Mouse (Mus musculus) heart, embryonic 14.5 days (tissue): ENCODE data around the gene Pgr. TPM values are rescaled to one million over a fixed set of nuclear protein-coding genes. Genes with fewer than 3 reads are reported as not detected.

Source experiments
- ATAC-seq: fragments of 200-750 bp; cut with Nextera tagmentation; 2 replicates; pipeline ENCODE4 v1.8.0; 2017; ENCODE audit warnings: low read depth, moderate TSS enrichment; ENCODE audit not compliant: insufficient number of reproducible peaks, insufficient read depth, low FRiP score
- H3K27ac ChIP-seq, 2 experiments: fragments of 200-500 bp in 1 of 2; fragments of 300-500 bp in 1 of 2; sonication (generic) in 1 of 2; replicated peaks in 1 of 2; 2 replicates each; pipeline ENCODE4 v1.5.1; 2012 to 2014; ENCODE audit warnings: low read depth in 2 of 2, low read length in 2 of 2, control low read depth in 1 of 2, mild to moderate bottlenecking in 1 of 2, mixed read lengths in 1 of 2; ENCODE audit not compliant: control insufficient read depth in 1 of 2, insufficient read depth in 1 of 2
- H3K27me3 ChIP-seq: fragments of 300-500 bp; sonication (generic); 2 replicates; pipeline ENCODE4 v1.6.1; 2014; ENCODE audit warnings: mild to moderate bottlenecking, low read length, control low read depth; ENCODE audit not compliant: control insufficient read depth, insufficient read depth
- H3K36me3 ChIP-seq: fragments of 300-500 bp; sonication (generic); 2 replicates; pipeline ENCODE4 v1.6.1; 2014; ENCODE audit warnings: mild to moderate bottlenecking, control low read depth, low read length, mixed read lengths; ENCODE audit not compliant: control insufficient read depth, insufficient read depth
- H3K4me1 ChIP-seq, 2 experiments: fragments of 200-500 bp in 1 of 2; fragments of 300-500 bp in 1 of 2; sonication (generic) in 1 of 2; 2 replicates each; pipeline ENCODE4 v1.6.1; 2012 to 2014; ENCODE audit warnings: low read length in 2 of 2, control low read depth in 1 of 2, mixed read lengths in 1 of 2; ENCODE audit not compliant: control insufficient read depth in 2 of 2, insufficient read depth in 2 of 2
- H3K4me2 ChIP-seq: fragments of 300-500 bp; sonication (generic); 2 replicates; pipeline ENCODE4 v1.6.1; 2014; ENCODE audit warnings: mild to moderate bottlenecking, low read length
- H3K4me3 ChIP-seq, 2 experiments: fragments of 200-500 bp in 1 of 2; fragments of 300-500 bp in 1 of 2; sonication (generic) in 1 of 2; 2 replicates each; pipeline ENCODE4 v1.5.1; 2012 to 2014; ENCODE audit warnings: low read length in 2 of 2, mild to moderate bottlenecking in 2 of 2, control low read depth in 1 of 2, low read depth in 1 of 2, moderate library complexity in 1 of 2; ENCODE audit not compliant: control insufficient read depth in 1 of 2, insufficient read depth in 1 of 2
- H3K9ac ChIP-seq: fragments of 300-500 bp; sonication (generic); 2 replicates; pipeline ENCODE4 v1.6.1; 2014; ENCODE audit warnings: mild to moderate bottlenecking, low read length
- H3K9me3 ChIP-seq: fragments of 300-500 bp; sonication (generic); 2 replicates; pipeline ENCODE4 v1.6.1; 2016; ENCODE audit warnings: low read length, control low read depth; ENCODE audit not compliant: control insufficient read depth
- WGBS: fragments of 180-500 bp; shearing (Covaris S2); extraction: QIAGEN DNeasy Blood & Tissue Kit; methylation state at CpG from one replicate; pipeline ENCODE4 v1.1.7; 2014; 5-methylcytosine and 5-hydroxymethylcytosine counted together
- polyA plus RNA-seq: library from polyadenylated mRNA; unstranded; fragments of >200 nt; fragmentation: Nextera tagmentation; extraction: Ambion mirVana; gene quantifications from 2 replicates; pipeline ENCODE4 v1.2.1, GENCODE M21; 2014

The Pgr gene
- 0.04 and 0.09 TPM in 2 replicates for polyA plus RNA-seq

- Histone ChIP-seq H3K4me1 (peaks cover 4 to 21% of the 10 kb centered on the region in 2 experiments; a peak in 2 of 4 replicates), H3K9me3 (no peaks in the 10 kb centered on the region), H3K9ac (0 out of 2 replicates have a peak within 1 kb of the TSS, but pooled peaks have one; percentile 2), H3K27ac (no peak within 1 kb of the TSS), H3K27me3 (peaks cover 54% of the 10 kb centered on the region), H3K4me2 (peak within 1 kb of the TSS; percentile 92), H3K36me3 (no peaks in the 10 kb centered on the region), H3K4me3 (peak within 1 kb of the TSS; percentile 51 to 52)
- ATAC-seq: no peak
- 2% methylated on average over 16 of the region's 16 CpGs for WGBS
These were observed at the start of gene Pgr for GRCm38 (mm10) chr9:8899616-8900202. Pgr (plus strand) TSS chr9:8899833.

- 88% methylated on average over 2 of the region's 2 CpGs for WGBS
- Histone ChIP-seq H3K27ac (no peak overlapping the region), H3K9me3 (no peaks in the 10 kb centered on the region), H3K4me1 (no peaks in the 10 kb centered on the region), H3K27me3 (no peaks in the 10 kb centered on the region), H3K4me2 (no peak overlapping the region), H3K36me3 (no peaks in the 10 kb centered on the region), H3K9ac (no peak overlapping the region), H3K4me3 (no peak overlapping the region)
- ATAC-seq: no peak
These were observed 42.2 kb upstream of the Pgr start for GRCm38 (mm10) chr9:8857455-8857854.

GRCm38 (mm10) chr9:8868511-8868910 is 31.1 kb upstream of the Pgr start:
- H3K4me1 ChIP-seq: no peaks in the 10 kb centered on the region
- H3K4me2 ChIP-seq: no peak overlapping the region
- H3K27me3 ChIP-seq: no peaks in the 10 kb centered on the region
- no peak overlapping the region for H3K27ac ChIP-seq
- no peak overlapping the region for H3K4me3 ChIP-seq
- no peaks in the 10 kb centered on the region for H3K36me3 ChIP-seq
- no peak for ATAC-seq
- H3K9me3 ChIP-seq: no peaks in the 10 kb centered on the region
- WGBS: 73% methylated on average over 2 of the region's 2 CpGs
- no peak overlapping the region for H3K9ac ChIP-seq

GRCm38 (mm10) chr9:8895205-8895604 is 4.4 kb upstream of the Pgr start:
- Histone ChIP-seq H3K36me3 (no peaks in the 10 kb centered on the region), H3K4me2 (no peak overlapping the region), H3K4me3 (no peak overlapping the region), H3K27me3 (peaks cover 18% of the 10 kb centered on the region), H3K9me3 (no peaks in the 10 kb centered on the region), H3K27ac (no peak overlapping the region), H3K9ac (no peak overlapping the region), H3K4me1 (peaks cover 3 to 5% of the 10 kb centered on the region in 2 experiments; a peak in 2 of 4 replicates)
- no peak for ATAC-seq
- WGBS: 62% methylated on average over 5 of the region's 5 CpGs

- Histone ChIP-seq H3K9ac (0 out of 2 replicates have a peak overlapping the region, but pooled peaks have one; percentile 2), H3K4me3 (peak overlapping the region; percentile 51 to 52), H3K4me1 (peaks cover 4 to 21% of the 10 kb centered on the region in 2 experiments; a peak in 2 of 4 replicates), H3K36me3 (no peaks in the 10 kb centered on the region), H3K27me3 (peaks cover 54% of the 10 kb centered on the region), H3K4me2 (peak overlapping the region; percentile 92), H3K9me3 (no peaks in the 10 kb centered on the region), H3K27ac (no peak overlapping the region)
- WGBS: under 1% methylated on average over 41 of the region's 41 CpGs
- 0 out of 2 replicates have a peak, but pooled peaks have one; percentile 28 for ATAC-seq
These were observed 775 bp downstream of the Pgr start for GRCm38 (mm10) chr9:8900203-8901012.

GRCm38 (mm10) chr9:8901013-8901646 is 1.5 kb downstream of the Pgr start:
- peak overlapping the region; percentile 51 to 52 for H3K4me3 ChIP-seq
- peaks cover 4 to 21% of the 10 kb centered on the region in 2 experiments; a peak in 2 of 4 replicates for H3K4me1 ChIP-seq
- H3K27ac ChIP-seq: no peak overlapping the region
- H3K9ac ChIP-seq: peak overlapping the region; percentile 52
- H3K4me2 ChIP-seq: peak overlapping the region; percentile 92
- no peaks in the 10 kb centered on the region for H3K9me3 ChIP-seq
- WGBS: 0% methylated on average over 36 of the region's 36 CpGs
- ATAC-seq: peak; percentile 18; the same call in 1 of the 2 replicates
- H3K36me3 ChIP-seq: no peaks in the 10 kb centered on the region
- H3K27me3 ChIP-seq: peaks cover 54% of the 10 kb centered on the region

- H3K4me2 ChIP-seq: peak overlapping the region; percentile 92
- peak overlapping the region; percentile 51 to 52 for H3K4me3 ChIP-seq
- ATAC-seq: 0 out of 2 replicates have a peak, but pooled peaks have one; percentile 12
- no peak overlapping the region for H3K27ac ChIP-seq
- no peaks in the 10 kb centered on the region for H3K36me3 ChIP-seq
- peaks cover 4 to 21% of the 10 kb centered on the region in 2 experiments; a peak in 2 of 4 replicates for H3K4me1 ChIP-seq
- H3K9me3 ChIP-seq: no peaks in the 10 kb centered on the region
- peak overlapping the region; percentile 52 for H3K9ac ChIP-seq
- peaks cover 54% of the 10 kb centered on the region for H3K27me3 ChIP-seq
- under 1% methylated on average over 42 of the region's 49 CpGs for whole genome bisulfite sequencing
These were observed 2.1 kb downstream of the Pgr start for GRCm38 (mm10) chr9:8901647-8902131.
